Mouse (Mus musculus): ENCODE data around the gene Lbr. TPM values are rescaled to one million over a fixed set of nuclear protein-coding genes. Genes with fewer than 3 reads are reported as not detected.
A peak's percentile ranks its signal among the peaks of the same experiment; 100 is the strongest.

Lbr gene
- polyA plus RNA-seq, 1 experiment from 2014 or later, result 126 TPM

DNA sequence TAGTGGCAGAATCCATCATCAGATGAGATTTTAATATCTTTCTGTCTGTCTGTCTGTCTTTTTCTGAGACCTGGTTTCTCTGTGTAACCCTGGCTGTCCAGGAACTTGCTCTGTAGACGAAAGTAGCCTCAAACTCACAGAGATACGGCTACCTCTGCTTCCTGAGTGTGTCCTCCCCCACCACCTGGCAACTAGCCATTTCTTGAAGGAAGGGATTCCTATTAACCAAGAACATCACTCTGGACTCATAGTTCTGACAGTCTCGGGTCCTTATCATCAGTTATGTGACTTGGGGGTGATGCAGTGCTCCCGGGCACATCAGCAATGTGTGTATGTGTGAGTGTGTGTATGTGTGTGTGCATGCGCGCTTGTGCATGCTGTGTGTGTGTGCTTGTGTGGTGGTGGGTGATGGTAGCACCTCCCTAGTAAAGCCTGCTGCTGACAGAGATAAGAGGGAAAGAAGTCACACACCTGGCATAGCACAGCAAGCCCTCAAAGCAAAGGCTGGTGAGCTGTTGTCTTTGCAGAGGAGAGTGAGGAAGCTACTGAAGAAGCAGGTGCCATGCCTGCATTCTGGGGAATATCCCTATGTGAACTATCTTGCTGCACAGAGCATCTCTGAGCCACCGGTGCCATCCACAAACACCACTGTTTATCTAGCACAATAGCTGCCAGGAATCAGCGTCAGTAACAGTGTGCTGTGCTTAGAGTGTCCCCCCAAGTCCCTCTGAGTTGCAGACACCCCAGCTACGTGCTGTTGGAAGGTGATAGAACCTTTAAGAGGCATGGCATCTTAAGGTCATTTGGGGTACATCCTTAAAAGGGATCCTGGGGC is 30.5 kb upstream of the Lbr start:
- Histone ChIP-seq H3K27ac (ENCODE audit: low read length) (no peak overlapping the region), H3K4me2 (replicated peaks; ENCODE audit: low read depth, low read length) (no peak overlapping the region), H3K36me3 (ENCODE audit: control insufficient read depth, insufficient read depth, low read length) (no peaks in the 10 kb centered on the region), H3K27me3 (ENCODE audit: control insufficient read depth, insufficient read depth, low read length) (no peaks in the 10 kb centered on the region), H3K4me3 (ENCODE audit: low read depth, low read length) (no peak overlapping the region), H3K9ac (replicated peaks; ENCODE audit: low read depth, low read length) (no peak overlapping the region), H3K9me3 (ENCODE audit: control insufficient read depth, low read depth, low read length) (no peaks in the 10 kb centered on the region), H3K4me1 (ENCODE audit: control insufficient read depth, insufficient read depth, low read length) (no peaks in the 10 kb centered on the region)
- no peak for ATAC-seq (ENCODE audit: insufficient number of reproducible peaks, insufficient read depth, low FRiP score, low read depth)
- 68% methylated on average over 9 of the region's 9 CpGs for WGBS

DNA sequence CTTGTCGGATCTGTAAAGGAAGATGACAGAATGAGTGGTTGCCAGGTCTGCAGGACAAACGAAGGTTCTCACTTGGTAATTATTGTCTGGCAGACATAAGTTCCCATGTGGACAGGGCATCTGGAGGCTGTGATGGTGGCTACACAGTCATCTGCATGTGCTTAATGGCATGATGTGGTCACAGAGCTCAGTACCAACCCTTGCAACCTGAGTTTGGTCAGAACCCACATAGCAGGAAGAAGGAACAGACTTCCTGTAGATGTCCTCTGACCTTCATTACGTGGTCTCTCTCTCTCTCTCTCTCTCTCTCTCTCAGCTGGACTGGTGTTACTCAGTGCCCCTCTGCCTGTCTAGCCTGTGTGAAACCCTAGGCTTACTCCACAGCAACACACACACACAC is 29.8 kb upstream of the Lbr start:
- no peak for ATAC-seq (ENCODE audit: insufficient number of reproducible peaks, insufficient read depth, low FRiP score, low read depth)
- H3K27me3 ChIP-seq (ENCODE audit: control insufficient read depth, insufficient read depth, low read length), result no peaks in the 10 kb centered on the region
- no peaks in the 10 kb centered on the region for H3K9me3 ChIP-seq (ENCODE audit: control insufficient read depth, low read depth, low read length)
- no peak overlapping the region for H3K27ac ChIP-seq (ENCODE audit: low read length)
- no peaks in the 10 kb centered on the region for H3K4me1 ChIP-seq (ENCODE audit: control insufficient read depth, insufficient read depth, low read length)
- no peak overlapping the region for H3K4me2 ChIP-seq (replicated peaks; ENCODE audit: low read depth, low read length)
- no peak overlapping the region for H3K9ac ChIP-seq (replicated peaks; ENCODE audit: low read depth, low read length)
- H3K4me3 ChIP-seq (ENCODE audit: low read depth, low read length), result no peak overlapping the region
- 63% methylated on average over 3 of the region's 3 CpGs for WGBS
- H3K36me3 ChIP-seq (ENCODE audit: control insufficient read depth, insufficient read depth, low read length), result no peaks in the 10 kb centered on the region

DNA sequence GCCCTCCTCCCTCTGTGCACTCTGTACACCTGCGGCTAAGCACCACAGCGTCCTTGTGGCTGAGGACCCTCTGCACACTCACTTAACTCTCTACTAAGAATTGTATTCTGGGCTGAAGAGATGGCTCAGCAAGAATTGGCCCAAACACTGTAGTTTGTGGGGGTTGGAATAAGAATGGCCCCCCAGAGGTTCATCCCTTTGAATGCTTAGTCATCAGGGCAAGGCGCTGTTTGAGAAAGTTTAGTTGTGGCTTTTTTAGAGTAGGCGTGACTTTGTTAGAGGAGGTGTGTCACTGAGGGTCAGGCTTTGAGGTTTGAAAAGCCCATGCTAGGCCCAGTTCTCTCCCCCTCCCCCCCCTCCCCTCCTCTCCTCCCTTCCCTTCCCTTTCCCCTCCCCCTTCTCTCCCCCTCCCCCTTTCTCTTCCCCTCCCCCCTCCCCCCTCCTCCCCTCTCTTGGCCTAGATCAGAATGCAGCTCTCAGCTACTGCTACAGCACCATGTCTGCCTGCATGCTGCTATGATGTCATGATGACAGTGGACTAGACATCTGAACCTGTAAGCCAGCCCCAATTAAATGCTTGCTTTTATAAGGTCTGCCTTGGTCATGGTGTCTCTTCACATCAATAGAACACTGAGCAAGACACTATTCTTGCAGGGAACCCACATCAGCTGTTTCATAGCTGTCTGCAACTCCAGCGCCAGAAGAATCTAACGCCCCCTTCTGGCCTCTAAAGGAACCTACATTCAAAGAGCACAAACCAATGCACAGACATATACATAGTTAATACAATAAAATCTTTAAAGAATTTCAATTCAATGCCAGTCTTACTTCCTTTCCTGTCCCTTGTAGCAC is 23.8 kb upstream of the Lbr start:
- no peak for ATAC-seq (ENCODE audit: insufficient number of reproducible peaks, insufficient read depth, low FRiP score, low read depth)
- H3K4me1 ChIP-seq (ENCODE audit: control insufficient read depth, insufficient read depth, low read length), result no peaks in the 10 kb centered on the region
- H3K9me3 ChIP-seq (ENCODE audit: control insufficient read depth, low read depth, low read length), result no peaks in the 10 kb centered on the region
- H3K27me3 ChIP-seq (ENCODE audit: control insufficient read depth, insufficient read depth, low read length), result no peaks in the 10 kb centered on the region
- no peak overlapping the region for H3K4me3 ChIP-seq (ENCODE audit: low read depth, low read length)
- H3K9ac ChIP-seq (replicated peaks; ENCODE audit: low read depth, low read length), result no peak overlapping the region
- no peaks in the 10 kb centered on the region for H3K36me3 ChIP-seq (ENCODE audit: control insufficient read depth, insufficient read depth, low read length)
- H3K27ac ChIP-seq (ENCODE audit: low read length), result no peak overlapping the region
- H3K4me2 ChIP-seq (replicated peaks; ENCODE audit: low read depth, low read length), result no peak overlapping the region
- WGBS, result 82% methylated on average over 6 of the region's 6 CpGs

DNA sequence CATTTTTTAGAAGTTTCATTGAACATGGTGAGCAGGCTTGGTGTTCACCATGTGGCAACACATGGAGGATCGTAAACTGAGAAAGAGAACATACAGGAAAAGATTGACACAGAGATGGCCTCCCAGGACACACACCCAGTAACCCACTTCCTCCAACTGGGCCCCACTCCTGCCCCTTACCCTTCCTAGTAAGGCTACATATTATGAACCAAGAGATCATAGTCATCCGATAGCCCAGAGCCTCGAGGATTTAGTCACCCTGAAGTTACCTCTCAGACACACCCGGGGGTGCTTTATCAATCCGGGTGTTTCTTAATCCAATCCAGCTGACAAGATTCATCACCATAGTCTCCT is 23.0 kb upstream of the Lbr start:
- ATAC-seq (ENCODE audit: insufficient number of reproducible peaks, insufficient read depth, low FRiP score, low read depth), result no peak
- no peak overlapping the region for H3K27ac ChIP-seq (ENCODE audit: low read length)
- no peak overlapping the region for H3K4me3 ChIP-seq (ENCODE audit: low read depth, low read length)
- no peak overlapping the region for H3K4me2 ChIP-seq (replicated peaks; ENCODE audit: low read depth, low read length)
- H3K4me1 ChIP-seq (ENCODE audit: control insufficient read depth, insufficient read depth, low read length), result no peaks in the 10 kb centered on the region; the same call in 1 of the 2 replicates
- H3K36me3 ChIP-seq (ENCODE audit: control insufficient read depth, insufficient read depth, low read length), result no peaks in the 10 kb centered on the region
- no peaks in the 10 kb centered on the region for H3K27me3 ChIP-seq (ENCODE audit: control insufficient read depth, insufficient read depth, low read length)
- no peak overlapping the region for H3K9ac ChIP-seq (replicated peaks; ENCODE audit: low read depth, low read length)
- no peaks in the 10 kb centered on the region for H3K9me3 ChIP-seq (ENCODE audit: control insufficient read depth, low read depth, low read length)
- 66% methylated on average over 5 of the region's 5 CpGs for WGBS

DNA sequence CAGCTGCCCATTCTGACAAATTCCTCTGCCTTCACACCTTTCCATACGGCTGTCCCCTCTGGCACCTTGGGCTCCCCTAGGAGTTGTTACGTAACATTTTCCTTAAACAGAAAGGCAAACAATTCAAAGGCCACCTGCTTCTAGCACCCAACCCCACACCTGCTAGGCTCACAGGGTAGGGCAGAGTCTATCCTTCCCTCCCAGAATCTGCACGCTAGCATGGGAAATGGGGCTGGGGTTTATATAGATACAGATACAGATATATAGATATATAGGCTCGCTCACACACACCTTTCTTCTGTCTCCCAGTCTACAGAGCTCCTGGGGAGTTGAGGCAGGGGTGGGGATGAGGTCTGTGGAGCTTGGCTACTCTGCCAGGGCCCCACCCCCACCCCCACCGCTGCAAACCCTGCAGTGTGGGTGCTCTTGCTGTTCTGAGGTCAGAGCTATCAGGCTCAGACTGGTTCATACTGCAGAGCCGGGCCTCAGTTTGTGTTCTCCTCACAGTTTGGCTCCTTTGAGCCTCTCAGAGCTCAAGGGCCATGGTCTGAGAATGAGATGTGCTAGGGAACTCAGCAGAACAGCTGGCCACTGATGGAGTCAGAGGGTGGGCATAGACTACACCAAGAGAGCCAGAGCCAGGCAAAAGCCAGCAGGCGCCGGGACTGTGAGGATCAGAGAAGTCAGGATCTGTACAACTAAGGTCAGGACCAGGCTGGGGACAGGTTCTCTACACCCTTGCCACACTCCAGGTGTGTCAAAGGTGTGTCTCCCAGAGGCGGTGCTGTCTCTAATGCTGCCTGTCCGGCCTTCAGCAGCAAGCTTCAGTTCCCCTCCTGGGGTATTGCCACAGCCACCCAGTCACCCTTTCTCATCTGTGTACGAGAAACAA is 22.4 kb upstream of the Lbr start:
- H3K4me2 ChIP-seq (replicated peaks; ENCODE audit: low read depth, low read length), result no peak overlapping the region
- no peaks in the 10 kb centered on the region for H3K36me3 ChIP-seq (ENCODE audit: control insufficient read depth, insufficient read depth, low read length)
- no peak overlapping the region for H3K4me3 ChIP-seq (ENCODE audit: low read depth, low read length)
- H3K9me3 ChIP-seq (ENCODE audit: control insufficient read depth, low read depth, low read length), result no peaks in the 10 kb centered on the region
- no peak overlapping the region for H3K9ac ChIP-seq (replicated peaks; ENCODE audit: low read depth, low read length)
- peaks cover 5% of the 10 kb centered on the region; the same call in 1 of the 2 replicates for H3K4me1 ChIP-seq (ENCODE audit: control insufficient read depth, insufficient read depth, low read length)
- 0 out of 2 replicates have a peak, but pooled peaks have one; percentile 34 for ATAC-seq (ENCODE audit: insufficient number of reproducible peaks, insufficient read depth, low FRiP score, low read depth)
- no peak overlapping the region for H3K27ac ChIP-seq (ENCODE audit: low read length)
- 62% methylated on average over 11 of the region's 11 CpGs for WGBS
- no peaks in the 10 kb centered on the region for H3K27me3 ChIP-seq (ENCODE audit: control insufficient read depth, insufficient read depth, low read length)

DNA sequence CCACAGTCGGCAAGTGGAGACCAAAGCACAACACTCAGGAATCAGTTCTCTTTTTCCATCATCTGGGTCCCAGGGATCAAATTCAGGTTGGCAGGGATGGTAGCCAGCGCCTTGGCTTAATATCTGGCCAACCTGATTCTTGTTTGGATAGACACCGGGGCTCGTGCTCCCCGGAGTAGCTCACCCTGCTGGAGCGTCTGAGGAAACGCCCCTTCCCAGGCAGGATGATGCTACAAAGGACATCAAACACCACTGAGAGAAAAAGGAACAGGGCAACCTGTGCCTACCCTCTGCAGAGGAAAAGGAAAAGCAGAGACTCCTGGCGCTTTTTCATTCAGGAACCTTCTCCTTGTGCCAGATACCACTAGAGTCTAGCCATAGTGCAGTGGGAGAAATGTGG is 20.6 kb upstream of the Lbr start:
- WGBS, result 25% methylated on average over 8 of the region's 8 CpGs

DNA sequence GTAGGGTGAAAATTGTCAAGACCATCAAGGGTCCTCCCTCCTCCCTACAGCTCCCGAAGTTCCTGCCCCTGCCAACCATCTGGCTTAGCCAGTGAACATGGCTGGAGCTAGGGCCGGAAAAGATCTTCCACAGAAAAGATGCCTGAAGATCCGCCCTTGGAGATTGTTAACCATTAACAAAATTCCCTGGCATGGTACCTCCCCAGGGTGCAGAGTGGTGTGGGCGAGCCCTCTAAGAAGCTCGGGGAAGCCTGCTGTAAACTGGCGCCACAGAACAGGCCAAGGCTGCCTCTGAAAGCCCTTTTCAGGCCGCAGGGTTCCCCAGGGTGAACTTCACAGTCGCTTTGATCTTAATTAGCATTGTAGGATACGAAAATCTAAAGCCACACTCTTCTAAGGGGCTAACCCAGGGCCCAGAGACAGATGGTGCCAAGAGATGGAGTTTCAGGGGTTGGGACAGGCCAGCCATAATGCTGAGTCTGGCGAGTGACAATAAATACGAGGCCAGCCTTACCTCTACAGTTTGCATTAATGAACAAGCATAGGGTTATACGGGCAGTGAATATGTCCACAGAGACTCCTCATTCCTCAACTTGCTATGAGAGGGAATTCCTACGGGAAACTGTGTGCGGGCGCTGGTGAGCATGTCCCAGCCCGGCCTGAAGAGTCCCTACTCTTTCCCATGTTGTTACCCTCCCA is 20.0 kb upstream of the Lbr start:
- no peaks in the 10 kb centered on the region for H3K36me3 ChIP-seq (ENCODE audit: control insufficient read depth, insufficient read depth, low read length)
- peak overlapping the region; percentile 15; the same call in 1 of the 2 replicates for H3K27ac ChIP-seq (ENCODE audit: low read length)
- no peak for ATAC-seq (ENCODE audit: insufficient number of reproducible peaks, insufficient read depth, low FRiP score, low read depth)

More for the DNA sequence above, 20.6 kb upstream of the Lbr start:
- Histone ChIP-seq H3K9me3 (ENCODE audit: control insufficient read depth, low read depth, low read length) (no peaks in the 10 kb centered on the region), H3K27me3 (ENCODE audit: control insufficient read depth, insufficient read depth, low read length) (no peaks in the 10 kb centered on the region), H3K9ac (replicated peaks; ENCODE audit: low read depth, low read length) (no peak overlapping the region), H3K27ac (ENCODE audit: low read length) (no peak overlapping the region), H3K36me3 (ENCODE audit: control insufficient read depth, insufficient read depth, low read length) (no peaks in the 10 kb centered on the region), H3K4me3 (ENCODE audit: low read depth, low read length) (no peak overlapping the region), H3K4me2 (replicated peaks; ENCODE audit: low read depth, low read length) (no peak overlapping the region), H3K4me1 (ENCODE audit: control insufficient read depth, insufficient read depth, low read length) (peaks cover 5% of the 10 kb centered on the region; the same call in 1 of the 2 replicates)
- no peak for ATAC-seq (ENCODE audit: insufficient number of reproducible peaks, insufficient read depth, low FRiP score, low read depth)

More for the DNA sequence above, 20.0 kb upstream of the Lbr start:
- Histone ChIP-seq H3K27me3 (ENCODE audit: control insufficient read depth, insufficient read depth, low read length) (no peaks in the 10 kb centered on the region), H3K9ac (replicated peaks; ENCODE audit: low read depth, low read length) (no peak overlapping the region), H3K4me3 (ENCODE audit: low read depth, low read length) (no peak overlapping the region), H3K4me1 (ENCODE audit: control insufficient read depth, insufficient read depth, low read length) (peaks cover 5% of the 10 kb centered on the region; the same call in 1 of the 2 replicates), H3K9me3 (ENCODE audit: control insufficient read depth, low read depth, low read length) (no peaks in the 10 kb centered on the region), H3K4me2 (replicated peaks; ENCODE audit: low read depth, low read length) (no peak overlapping the region)
- 53% methylated on average over 16 of the region's 16 CpGs for WGBS
